In genomic region chr11:32456356-32456755, GRCm38 (mm10) we compare ENCODE assay signal across 8 mouse cellular contexts. TPM values are rescaled to one million over a fixed set of nuclear protein-coding genes. Genes with fewer than 3 reads are reported as not detected.
DNase-seq lines count a peak whose midpoint lies in the region; ATAC-seq lines count a peak whose summit lies in the region.

No protein-coding gene starts in this region.

- no peaks in the 10 kb centered on the region for H3K36me3 ChIP-seq in liver, embryonic 11.5 days (ENCODE audit: control insufficient read depth, insufficient read depth, low read length)
- no peaks in the 10 kb centered on the region for H3K36me3 ChIP-seq in embryonic facial prominence, embryonic 12.5 days
- H3K36me3 ChIP-seq in intestine, embryonic 16.5 days (ENCODE audit: control insufficient read depth, insufficient read depth, low read length) = no peaks in the 10 kb centered on the region
- no peaks in the 10 kb centered on the region for H3K36me3 ChIP-seq in neural tube, embryonic 15.5 days

- 22% methylated on average over 6 of the region's 6 CpGs for WGBS in liver, embryonic 11.5 days
- 11% methylated on average over 6 of the region's 6 CpGs for WGBS in embryonic facial prominence, embryonic 12.5 days
- WGBS in intestine, embryonic 16.5 days = 19% methylated on average over 6 of the region's 6 CpGs
- WGBS in neural tube, embryonic 15.5 days = 7% methylated on average over 6 of the region's 6 CpGs

- ATAC-seq in liver, embryonic 11.5 days (replicated peaks; ENCODE audit: low FRiP score) = no peak
- ATAC-seq in embryonic facial prominence, embryonic 12.5 days (ENCODE audit: insufficient number of reproducible peaks, insufficient read depth, low FRiP score, low TSS enrichment) = no peak
- no peak for ATAC-seq in intestine, embryonic 16.5 days
- ATAC-seq in neural tube, embryonic 15.5 days (ENCODE audit: low FRiP score) = no peak
- no peak for ATAC-seq in erythroid progenitor cell, adult 5-6 weeks (replicated peaks; ENCODE audit: low FRiP score, poor library complexity, severe bottlenecking)

- H3K27me3 ChIP-seq in liver, embryonic 11.5 days (replicated peaks; ENCODE audit: control insufficient read depth, insufficient read depth, low read length) = no peaks in the 10 kb centered on the region
- H3K27me3 ChIP-seq in embryonic facial prominence, embryonic 12.5 days = no peaks in the 10 kb centered on the region
- H3K27me3 ChIP-seq in intestine, embryonic 16.5 days (replicated peaks; ENCODE audit: control insufficient read depth, insufficient read depth, low read length) = no peaks in the 10 kb centered on the region
- no peaks in the 10 kb centered on the region for H3K27me3 ChIP-seq in neural tube, embryonic 15.5 days (replicated peaks)

- H3K4me2 ChIP-seq in liver, embryonic 11.5 days = peak overlapping the region; percentile 98
- H3K4me2 ChIP-seq in embryonic facial prominence, embryonic 12.5 days (replicated peaks) = peak overlapping the region; percentile 85
- H3K4me2 ChIP-seq in intestine, embryonic 16.5 days (ENCODE audit: low read depth, low read length) = peak overlapping the region; percentile 97
- H3K4me2 ChIP-seq in neural tube, embryonic 15.5 days = peak overlapping the region; percentile 94

- no peak overlapping the region for H3K27ac ChIP-seq in liver, embryonic 11.5 days (ENCODE audit: low read depth, low read length)
- H3K27ac ChIP-seq in embryonic facial prominence, embryonic 12.5 days = 0 out of 2 replicates have a peak overlapping the region, but pooled peaks have one; percentile 98
- H3K27ac ChIP-seq in intestine, embryonic 16.5 days (ENCODE audit: low read length) = no peak overlapping the region
- H3K27ac ChIP-seq in neural tube, embryonic 15.5 days (replicated peaks) = no peak overlapping the region

- no peaks in the 10 kb centered on the region; the same call in 1 of the 2 replicates for H3K4me1 ChIP-seq in liver, embryonic 11.5 days (replicated peaks; ENCODE audit: control insufficient read depth, insufficient read depth, low read length)
- H3K4me1 ChIP-seq in embryonic facial prominence, embryonic 12.5 days = peaks cover 11% of the 10 kb centered on the region; the same call in 1 of the 2 replicates
- peaks cover 3% of the 10 kb centered on the region; the same call in 1 of the 2 replicates for H3K4me1 ChIP-seq in intestine, embryonic 16.5 days (ENCODE audit: control insufficient read depth, insufficient read depth, low read length)
- peaks cover 29% of the 10 kb centered on the region for H3K4me1 ChIP-seq in neural tube, embryonic 15.5 days

- H3K9ac ChIP-seq in liver, embryonic 11.5 days (ENCODE audit: low read depth, low read length) = peak overlapping the region; percentile 87
- peak overlapping the region; percentile 93 for H3K9ac ChIP-seq in embryonic facial prominence, embryonic 12.5 days
- H3K9ac ChIP-seq in intestine, embryonic 16.5 days (ENCODE audit: low read depth, low read length) = peak overlapping the region; percentile 95
- peak overlapping the region; percentile 93 for H3K9ac ChIP-seq in neural tube, embryonic 15.5 days (replicated peaks)

- DNase-seq in liver, embryonic 11.5 days (ENCODE audit: low spot score) = no peak
- DNase-seq in liver = no peak
- DNase-seq in layer of hippocampus, adult 9-10 months (ENCODE audit: low spot score) = no peak
- no peak for DNase-seq in right cerebral cortex, adult 2 months (ENCODE audit: low spot score in 2 of 2)

- no peaks in the 10 kb centered on the region for H3K9me3 ChIP-seq in liver, embryonic 11.5 days (ENCODE audit: control insufficient read depth, low read length)
- H3K9me3 ChIP-seq in embryonic facial prominence, embryonic 12.5 days = no peaks in the 10 kb centered on the region
- H3K9me3 ChIP-seq in intestine, embryonic 16.5 days (ENCODE audit: control insufficient read depth, low read length) = no peaks in the 10 kb centered on the region
- H3K9me3 ChIP-seq in neural tube, embryonic 15.5 days (replicated peaks) = no peaks in the 10 kb centered on the region

- H3K4me3 ChIP-seq in liver, embryonic 11.5 days (ENCODE audit: low read depth, low read length) = peak overlapping the region; percentile 79
- peak overlapping the region; percentile 88 for H3K4me3 ChIP-seq in embryonic facial prominence, embryonic 12.5 days
- H3K4me3 ChIP-seq in intestine, embryonic 16.5 days (ENCODE audit: low read length) = peak overlapping the region; percentile 95
- H3K4me3 ChIP-seq in neural tube, embryonic 15.5 days (replicated peaks) = peak overlapping the region; percentile 89

RNA-seq across cellular contexts. Expression of gene Ubtd2, which starts 1.2 kb away (rescaled TPM):
- 21.1 and 23.2 TPM in 2 replicates for polyA plus RNA-seq in liver, embryonic 11.5 days (2014; fragmentation: Nextera tagmentation; extraction: Ambion mirVana)
- 93.7 and 96.7 TPM in 2 replicates for polyA plus RNA-seq in embryonic facial prominence, embryonic 12.5 days (2016; fragmentation: Nextera tagmentation; extraction: Ambion mirVana)
- 21.8 and 22.6 TPM in 2 replicates for polyA plus RNA-seq in intestine, embryonic 16.5 days (2015; fragmentation: Nextera tagmentation; extraction: Ambion mirVana)
- polyA plus RNA-seq in neural tube, embryonic 15.5 days (2015; fragmentation: Nextera tagmentation; extraction: Ambion mirVana) = 34.9 and 38.5 TPM in 2 replicates
- total RNA-seq in erythroid progenitor cell, adult 5-6 weeks (2015; ENCODE audit: low replicate concordance) = not detected in 2 replicates
- total RNA-seq in erythroid progenitor cell, adult 5-6 weeks (2017; ENCODE audit: low replicate concordance) = 0.26 TPM in 1 of 2 replicates, not detected in the other
